ENCODE assay signal across 8 mouse cellular contexts in the genomic region with DNA sequence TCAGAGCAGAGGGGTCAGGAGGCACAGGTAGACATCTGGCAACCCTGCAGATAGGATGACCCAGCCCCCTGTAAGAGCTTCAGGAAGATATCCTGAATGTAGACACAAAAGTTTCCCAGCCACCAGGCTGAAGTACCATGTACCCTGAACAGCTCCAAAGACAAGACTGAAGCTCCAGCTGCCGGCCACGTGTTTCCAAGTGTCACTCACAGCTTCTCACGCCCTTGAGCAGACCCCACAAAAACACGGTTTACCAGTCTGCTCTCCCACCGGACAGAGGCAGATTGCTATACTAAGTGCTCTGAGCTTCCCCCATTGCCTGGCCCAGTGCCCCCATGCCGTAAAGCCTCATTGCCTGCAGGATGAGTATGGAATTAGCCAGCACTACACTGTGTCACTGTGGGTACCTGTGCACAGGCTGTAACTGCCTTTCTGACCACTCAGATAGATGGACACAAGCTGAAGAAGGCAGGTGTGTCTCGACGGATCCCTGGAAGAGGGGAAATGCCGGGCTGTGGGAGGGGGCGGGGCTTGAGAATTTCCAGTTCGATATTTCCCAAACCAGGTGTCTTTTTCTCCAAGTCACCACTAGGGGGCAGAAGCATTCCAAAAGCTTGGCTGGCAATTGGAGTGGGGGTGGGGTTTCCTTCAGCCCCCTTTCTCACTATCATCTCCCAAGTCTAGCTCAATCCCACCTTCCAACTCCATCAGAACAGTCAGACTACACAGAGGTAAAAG. TPM values are rescaled to one million over a fixed set of nuclear protein-coding genes. Genes with fewer than 3 reads are reported as not detected.
DNase-seq lines count a peak whose midpoint lies in the region; ATAC-seq lines count a peak whose summit lies in the region.

No protein-coding gene starts in this region.

- H3K9me3 ChIP-seq in heart, embryonic 13.5 days, result no peaks in the 10 kb centered on the region
- no peaks in the 10 kb centered on the region for H3K9me3 ChIP-seq in limb, embryonic 13.5 days
- H3K9me3 ChIP-seq in neural tube, embryonic 15.5 days (replicated peaks), result no peaks in the 10 kb centered on the region

- H3K27ac ChIP-seq in heart, embryonic 13.5 days (replicated peaks), result peak overlapping the region; percentile 71
- H3K27ac ChIP-seq in limb, embryonic 13.5 days, result no peak overlapping the region
- peak overlapping the region; percentile 37; the same call in 1 of the 2 replicates for H3K27ac ChIP-seq in neural tube, embryonic 15.5 days (replicated peaks)

- H3K27me3 ChIP-seq in heart, embryonic 13.5 days (replicated peaks), result peaks cover 17% of the 10 kb centered on the region; the same call in 1 of the 2 replicates
- H3K27me3 ChIP-seq in limb, embryonic 13.5 days, result peaks cover 32% of the 10 kb centered on the region
- H3K27me3 ChIP-seq in neural tube, embryonic 15.5 days (replicated peaks), result no peaks in the 10 kb centered on the region; the same call in 1 of the 2 replicates

- H3K36me3 ChIP-seq in heart, embryonic 13.5 days, result no peaks in the 10 kb centered on the region
- H3K36me3 ChIP-seq in limb, embryonic 13.5 days, result no peaks in the 10 kb centered on the region
- no peaks in the 10 kb centered on the region for H3K36me3 ChIP-seq in neural tube, embryonic 15.5 days

- H3K4me3 ChIP-seq in heart, embryonic 13.5 days, result no peak overlapping the region
- H3K4me3 ChIP-seq in limb, embryonic 13.5 days, result no peak overlapping the region
- H3K4me3 ChIP-seq in neural tube, embryonic 15.5 days (replicated peaks), result no peak overlapping the region

- 15% methylated on average over 11 of the region's 11 CpGs for WGBS in heart, embryonic 13.5 days
- WGBS in limb, embryonic 13.5 days, result 16% methylated on average over 11 of the region's 11 CpGs
- WGBS in neural tube, embryonic 15.5 days, result 23% methylated on average over 11 of the region's 11 CpGs

- 0 out of 2 replicates have a peak overlapping the region, but pooled peaks have one; percentile 26 for H3K4me2 ChIP-seq in heart, embryonic 13.5 days
- H3K4me2 ChIP-seq in limb, embryonic 13.5 days (replicated peaks), result peak overlapping the region; percentile 14; the same call in 1 of the 2 replicates
- peak overlapping the region; percentile 15; the same call in 1 of the 2 replicates for H3K4me2 ChIP-seq in neural tube, embryonic 15.5 days

- no peak for ATAC-seq in heart, embryonic 13.5 days (ENCODE audit: extremely low read depth, insufficient number of reproducible peaks, low FRiP score, low TSS enrichment)
- ATAC-seq in limb, embryonic 13.5 days (ENCODE audit: low FRiP score, low read depth), result no peak
- ATAC-seq in neural tube, embryonic 15.5 days (ENCODE audit: low FRiP score), result no peak
- ATAC-seq in erythroblast, adult 5-6 weeks (replicated peaks; ENCODE audit: low FRiP score, poor library complexity, severe bottlenecking), result no peak

- H3K9ac ChIP-seq in heart, embryonic 13.5 days, result 0 out of 2 replicates have a peak overlapping the region, but pooled peaks have one; percentile 37
- H3K9ac ChIP-seq in limb, embryonic 13.5 days, result no peak overlapping the region
- H3K9ac ChIP-seq in neural tube, embryonic 15.5 days (replicated peaks), result no peak overlapping the region

- peak; percentile 93 for DNase-seq in heart, adult 11 months
- DNase-seq in heart, adult 8-10 months (ENCODE audit: low spot score), result no peak
- DNase-seq in CD4-positive helper T cell, adult 2 months (ENCODE audit: low read depth, low spot score), result peak; percentile 51
- DNase-seq in cerebellum, adult 18-20 months, result peak; percentile 71 to 73

- peaks cover 50% of the 10 kb centered on the region for H3K4me1 ChIP-seq in heart, embryonic 13.5 days
- H3K4me1 ChIP-seq in limb, embryonic 13.5 days, result peaks cover 27% of the 10 kb centered on the region
- peaks cover 41% of the 10 kb centered on the region for H3K4me1 ChIP-seq in neural tube, embryonic 15.5 days

RNA-seq across cellular contexts. Expression of gene Ccdc9b, which starts 1.8 kb away (rescaled TPM):
- total RNA-seq in heart, adult 8-10 months (2022), result 10 to 100 TPM; 24.6 to 38.6 (median 29.6) TPM
- polyA plus RNA-seq in heart, embryonic 13.5 days (2015; fragmentation: Nextera tagmentation; extraction: Ambion mirVana), result 2.2 and 2.9 TPM in 2 replicates
- polyA plus RNA-seq in limb, embryonic 13.5 days (2015; fragmentation: Nextera tagmentation; extraction: Ambion mirVana), result 0.78 and 0.85 TPM in 2 replicates
- polyA plus RNA-seq in neural tube, embryonic 15.5 days (2015; fragmentation: Nextera tagmentation; extraction: Ambion mirVana), result 0.97 and 1.2 TPM in 2 replicates
- total RNA-seq in erythroblast, adult 5-6 weeks (2015; ENCODE audit: low replicate concordance), result not detected in 2 replicates
- total RNA-seq in erythroblast, adult 5-6 weeks (2017; ENCODE audit: low replicate concordance), result 0.17 TPM in 1 of 2 replicates, not detected in the other

RNA-seq across cellular contexts. Expression of gene Phgr1, which starts 8.3 kb away (rescaled TPM):
- total RNA-seq in heart, adult 8-10 months (2022), result not detected
- polyA plus RNA-seq in heart, embryonic 13.5 days (2015; fragmentation: Nextera tagmentation; extraction: Ambion mirVana), result not detected in 2 replicates
- polyA plus RNA-seq in limb, embryonic 13.5 days (2015; fragmentation: Nextera tagmentation; extraction: Ambion mirVana), result not detected in 2 replicates
- polyA plus RNA-seq in neural tube, embryonic 15.5 days (2015; fragmentation: Nextera tagmentation; extraction: Ambion mirVana), result 1.2 TPM in 1 of 2 replicates, not detected in the other
- not detected in 2 replicates for total RNA-seq in erythroblast, adult 5-6 weeks (2015; ENCODE audit: low replicate concordance)
- total RNA-seq in erythroblast, adult 5-6 weeks (2017; ENCODE audit: low replicate concordance), result not detected in 2 replicates

RNA-seq across cellular contexts. Expression of gene Disp2, which starts 15.3 kb away (rescaled TPM):
- total RNA-seq in heart, adult 8-10 months (2022), result under 1 TPM in 3 of 4 experiments, not detected in 1; 0.09 to 0.14 (median 0.09) TPM
- polyA plus RNA-seq in heart, embryonic 13.5 days (2015; fragmentation: Nextera tagmentation; extraction: Ambion mirVana), result 0.17 and 0.24 TPM in 2 replicates
- polyA plus RNA-seq in limb, embryonic 13.5 days (2015; fragmentation: Nextera tagmentation; extraction: Ambion mirVana), result 0.13 and 0.22 TPM in 2 replicates
- 65.4 and 75.6 TPM in 2 replicates for polyA plus RNA-seq in neural tube, embryonic 15.5 days (2015; fragmentation: Nextera tagmentation; extraction: Ambion mirVana)
- total RNA-seq in erythroblast, adult 5-6 weeks (2015; ENCODE audit: low replicate concordance), result not detected in 2 replicates
- 0.14 TPM in 1 of 2 replicates, not detected in the other for total RNA-seq in erythroblast, adult 5-6 weeks (2017; ENCODE audit: low replicate concordance)

RNA-seq across cellular contexts. Expression of gene Inafm2, which starts 18.7 kb away (rescaled TPM):
- 10 to 100 TPM; 33.0 to 45.2 (median 33.9) TPM for total RNA-seq in heart, adult 8-10 months (2022)
- polyA plus RNA-seq in heart, embryonic 13.5 days (2015; fragmentation: Nextera tagmentation; extraction: Ambion mirVana), result 36.2 and 38.3 TPM in 2 replicates
- polyA plus RNA-seq in limb, embryonic 13.5 days (2015; fragmentation: Nextera tagmentation; extraction: Ambion mirVana), result 19.4 and 21.1 TPM in 2 replicates
- polyA plus RNA-seq in neural tube, embryonic 15.5 days (2015; fragmentation: Nextera tagmentation; extraction: Ambion mirVana), result 22.0 and 23.5 TPM in 2 replicates
- 6.5 and 10.4 TPM in 2 replicates for total RNA-seq in erythroblast, adult 5-6 weeks (2015; ENCODE audit: low replicate concordance)
- 3.5 and 4.6 TPM in 2 replicates for total RNA-seq in erythroblast, adult 5-6 weeks (2017; ENCODE audit: low replicate concordance)

RNA-seq across cellular contexts. Expression of gene Plcb2, which starts 36.0 kb away (rescaled TPM):
- total RNA-seq in heart, adult 8-10 months (2022), result 1 to 10 TPM; 2.2 to 3.3 (median 2.5) TPM
- 0.94 and 1.6 TPM in 2 replicates for polyA plus RNA-seq in heart, embryonic 13.5 days (2015; fragmentation: Nextera tagmentation; extraction: Ambion mirVana)
- polyA plus RNA-seq in limb, embryonic 13.5 days (2015; fragmentation: Nextera tagmentation; extraction: Ambion mirVana), result 0.28 and 0.46 TPM in 2 replicates
- polyA plus RNA-seq in neural tube, embryonic 15.5 days (2015; fragmentation: Nextera tagmentation; extraction: Ambion mirVana), result 1.0 and 2.2 TPM in 2 replicates
- total RNA-seq in erythroblast, adult 5-6 weeks (2015; ENCODE audit: low replicate concordance), result 30.7 and 38.9 TPM in 2 replicates
- 13.7 and 17.6 TPM in 2 replicates for total RNA-seq in erythroblast, adult 5-6 weeks (2017; ENCODE audit: low replicate concordance)

Comparison
In these comparisons a context has a peak if more than half of its experiments do, and no peak if none do; other contexts are left out.
1. RNA of gene Disp2, which starts 15.3 kb away (polyA plus RNA-seq): 65.4 to 75.6 TPM in neural tube, embryonic 15.5 days; 0.17 to 0.24 TPM in heart, embryonic 13.5 days and 0.13 to 0.22 TPM in limb, embryonic 13.5 days; every median in the first group is over 10 times any median in the second.
2. Peak in every context shown above with its lines, with median percentiles within 50 percentile points of each other: H3K4me2 ChIP-seq.